Mouse (Mus musculus): ENCODE data around the gene Fgfr2. TPM values are rescaled to one million over a fixed set of nuclear protein-coding genes. Genes with fewer than 3 reads are reported as not detected.
"Not testable (repeated sequence)": the region's sequence is repeated elsewhere in the genome, so short reads cannot be mapped to it uniquely, and the experiment has no call there.

The Fgfr2 gene
- polyA plus RNA-seq, 1 experiment from 2014 or later, result 137 TPM

DNA sequence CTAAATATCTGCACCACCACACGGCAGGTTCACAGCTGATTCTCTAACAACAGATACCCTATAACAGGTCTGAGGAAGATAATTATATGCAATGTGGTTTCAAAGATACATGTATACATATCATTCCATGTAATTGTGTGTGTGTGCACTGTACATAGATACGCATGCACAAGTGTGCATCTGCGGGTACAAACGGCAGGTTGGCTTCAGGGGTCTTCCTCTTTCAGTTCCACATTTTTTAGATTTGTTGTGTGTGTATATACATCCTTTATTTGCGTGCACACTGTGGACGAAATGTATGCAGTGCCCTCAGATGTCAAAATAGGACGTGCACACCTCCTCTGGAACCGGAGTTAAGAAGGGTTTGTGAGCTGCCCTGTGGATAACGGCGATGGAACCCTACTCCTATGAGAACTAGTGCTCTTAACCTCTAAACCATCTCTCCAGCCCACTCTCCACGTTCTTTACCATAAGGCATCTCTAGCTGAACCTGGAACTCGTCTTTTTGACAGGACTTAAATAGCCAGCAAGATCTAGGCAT lies 2575.4 kb downstream of the Fgfr2 start:
- no peaks in the 10 kb centered on the region for H3K9me3 ChIP-seq (replicated peaks)
- no peak for ATAC-seq (ENCODE audit: insufficient number of reproducible peaks, low FRiP score, low TSS enrichment, low read depth)
- H3K4me1 ChIP-seq, result peaks cover 23% of the 10 kb centered on the region
- 82% methylated on average over 12 of the region's 12 CpGs for WGBS
- peak overlapping the region; percentile 98 for H3K4me3 ChIP-seq (replicated peaks)
- no peaks in the 10 kb centered on the region for H3K27me3 ChIP-seq
- H3K9ac ChIP-seq, result no peak overlapping the region
- H3K4me2 ChIP-seq (replicated peaks), result no peak overlapping the region
- peaks cover 24% of the 10 kb centered on the region for H3K36me3 ChIP-seq
- peak overlapping the region; percentile 99; the same call in 1 of the 2 replicates for H3K27ac ChIP-seq (replicated peaks)

DNA sequence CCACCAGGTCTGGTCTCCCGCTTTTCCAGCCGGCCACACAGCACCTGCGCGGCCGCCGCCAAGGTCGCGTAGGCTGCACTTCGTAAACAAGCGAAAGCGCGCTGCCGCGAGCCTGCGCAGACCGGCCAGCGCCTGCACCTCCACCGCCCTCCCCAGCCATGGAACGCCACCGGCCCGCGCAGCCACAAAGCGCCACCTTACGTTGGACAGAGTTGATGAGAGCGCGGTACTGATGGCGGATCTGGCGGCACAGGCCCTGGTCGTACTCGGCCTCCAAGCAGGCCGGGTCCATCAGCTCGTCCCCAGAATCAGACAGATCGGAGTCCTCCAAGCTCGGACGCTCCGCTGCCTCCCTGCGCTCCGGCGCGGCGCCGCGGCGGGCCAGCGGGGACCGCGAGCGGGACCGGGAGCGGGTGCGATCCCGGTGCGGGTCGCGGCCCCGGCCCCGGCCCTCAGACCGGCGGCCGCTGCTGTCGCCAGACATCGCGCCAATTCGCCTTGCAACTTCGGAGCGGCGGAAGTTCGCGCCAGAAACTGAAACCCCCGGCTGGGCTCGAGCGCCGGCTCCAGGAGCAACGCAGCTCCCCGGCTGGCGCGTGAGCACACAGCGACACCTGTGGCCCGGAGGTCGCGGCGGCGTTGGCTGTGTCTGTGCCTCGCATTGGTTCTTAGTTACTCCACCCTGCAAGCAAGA lies 2576.2 kb downstream of the Fgfr2 start:
- Histone ChIP-seq H3K9me3 (replicated peaks) (no peaks in the 10 kb centered on the region), H3K36me3 (peaks cover 32% of the 10 kb centered on the region), H3K9ac (peak overlapping the region; percentile 98), H3K4me1 (peaks cover 21% of the 10 kb centered on the region), H3K27me3 (no peaks in the 10 kb centered on the region), H3K4me3 (replicated peaks) (peak overlapping the region; percentile 98), H3K4me2 (replicated peaks) (peak overlapping the region; percentile 78), H3K27ac (replicated peaks) (peak overlapping the region; percentile 99)
- ATAC-seq (ENCODE audit: insufficient number of reproducible peaks, low FRiP score, low TSS enrichment, low read depth), result peak; percentile 92
- under 1% methylated on average over 84 of the region's 84 CpGs for WGBS

DNA sequence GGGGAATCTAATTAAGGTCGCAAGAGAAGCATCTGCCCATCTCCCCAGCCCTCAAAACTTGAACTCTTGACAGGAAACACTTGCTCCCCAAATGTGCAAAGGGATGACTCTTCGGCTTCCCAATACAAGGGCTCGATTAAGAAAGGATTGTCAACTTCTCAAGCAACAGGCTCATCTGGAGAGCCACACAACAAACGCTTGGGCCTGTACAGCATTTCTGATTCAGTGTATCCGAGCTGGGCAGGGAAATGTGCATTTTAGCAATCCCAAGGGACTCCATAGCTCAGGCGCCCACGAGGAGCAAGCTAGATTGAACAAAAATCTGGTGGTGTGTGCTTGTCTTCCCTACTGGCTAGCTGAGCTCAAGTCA lies 2576.7 kb downstream of the Fgfr2 start:
- Histone ChIP-seq H3K4me1 (peaks cover 21% of the 10 kb centered on the region), H3K4me2 (replicated peaks) (peak overlapping the region; percentile 78), H3K36me3 (peaks cover 37% of the 10 kb centered on the region), H3K27me3 (no peaks in the 10 kb centered on the region), H3K4me3 (replicated peaks) (peak overlapping the region; percentile 98), H3K9ac (peak overlapping the region; percentile 98), H3K27ac (replicated peaks) (peak overlapping the region; percentile 99), H3K9me3 (replicated peaks) (no peaks in the 10 kb centered on the region)
- 0 out of 2 replicates have a peak, but pooled peaks have one; percentile 4 for ATAC-seq (ENCODE audit: insufficient number of reproducible peaks, low FRiP score, low TSS enrichment, low read depth)
- 3% methylated on average over 7 of the region's 7 CpGs for whole genome bisulfite sequencing

DNA sequence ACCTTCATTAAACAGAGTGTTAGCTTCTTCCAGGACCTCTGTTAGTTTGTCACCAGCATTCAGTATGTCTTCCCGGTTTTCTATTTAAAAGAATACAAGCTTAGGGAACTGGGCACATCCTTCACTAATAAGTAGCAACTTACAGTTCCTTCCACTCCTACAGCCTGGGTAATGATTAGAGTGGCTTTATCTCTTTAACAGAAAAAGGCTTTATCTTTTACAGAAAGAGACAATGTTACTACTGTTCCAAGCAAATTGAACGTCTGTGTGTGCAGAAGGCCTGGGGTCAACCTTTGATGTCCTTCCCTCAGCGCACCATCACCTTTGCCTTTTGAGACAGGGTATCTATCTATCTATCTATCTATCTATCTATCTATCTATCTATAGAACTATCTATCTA lies 2577.3 kb downstream of the Fgfr2 start:
- no peak for ATAC-seq (ENCODE audit: insufficient number of reproducible peaks, low FRiP score, low TSS enrichment, low read depth)
- peak overlapping the region; percentile 98 for H3K9ac ChIP-seq
- H3K9me3 ChIP-seq (replicated peaks), result no peaks in the 10 kb centered on the region
- peak overlapping the region; percentile 99 for H3K27ac ChIP-seq (replicated peaks)
- peak overlapping the region; percentile 98 for H3K4me3 ChIP-seq (replicated peaks)
- peaks cover 21% of the 10 kb centered on the region for H3K4me1 ChIP-seq
- 41% methylated on average over 3 of the region's 3 CpGs for WGBS
- H3K4me2 ChIP-seq (replicated peaks), result peak overlapping the region; percentile 78
- peaks cover 41% of the 10 kb centered on the region for H3K36me3 ChIP-seq
- no peaks in the 10 kb centered on the region for H3K27me3 ChIP-seq

DNA sequence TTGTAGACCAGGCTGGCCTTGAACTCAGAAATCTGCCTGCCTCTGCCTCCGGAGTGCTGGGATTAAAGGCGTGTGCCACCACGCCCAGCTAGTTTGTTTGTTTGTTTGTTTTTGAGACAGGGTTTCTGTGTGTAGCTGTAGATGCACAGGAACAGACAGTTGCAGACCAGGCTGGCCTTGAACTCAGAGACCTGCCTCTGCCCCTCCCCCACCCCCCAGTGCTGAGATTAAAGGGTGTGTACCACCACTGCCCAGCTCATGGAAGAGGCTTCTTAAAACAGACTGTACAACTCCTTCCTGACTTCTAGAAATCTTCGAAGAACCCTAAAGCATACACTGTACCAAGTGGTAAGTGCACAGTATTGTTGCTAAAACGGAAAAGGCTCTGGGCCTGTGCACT lies 2577.7 kb downstream of the Fgfr2 start:
- Histone ChIP-seq H3K9me3 (replicated peaks) (no peaks in the 10 kb centered on the region), H3K9ac (no peak overlapping the region), H3K36me3 (peaks cover 43% of the 10 kb centered on the region), H3K4me3 (replicated peaks) (peak overlapping the region; percentile 98; the same call in 1 of the 2 replicates), H3K27ac (replicated peaks) (no peak overlapping the region), H3K4me1 (peaks cover 21% of the 10 kb centered on the region), H3K4me2 (replicated peaks) (peak overlapping the region; percentile 78), H3K27me3 (no peaks in the 10 kb centered on the region)
- ATAC-seq (ENCODE audit: insufficient number of reproducible peaks, low FRiP score, low TSS enrichment, low read depth), result no peak
- WGBS, result 91% methylated on average over 5 of the region's 5 CpGs

DNA sequence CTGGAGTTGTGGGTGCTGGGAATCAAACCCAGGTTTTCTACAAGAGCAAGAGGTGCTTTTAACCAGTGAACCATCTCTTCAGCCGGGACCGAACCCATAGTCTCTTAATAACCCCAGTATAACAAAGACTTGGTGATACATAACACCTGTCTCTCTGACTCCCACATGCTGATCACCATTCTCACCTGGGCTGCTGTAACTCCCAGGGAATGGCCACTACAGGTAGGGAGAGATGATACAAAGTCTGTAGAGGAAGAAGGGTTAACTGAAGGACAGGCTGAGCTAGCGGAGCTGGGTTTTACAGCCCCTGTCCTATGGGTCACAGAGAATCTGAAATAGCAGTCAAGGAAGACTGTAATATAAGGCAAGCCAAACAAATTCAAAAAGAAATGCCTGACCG lies 2580.0 kb downstream of the Fgfr2 start:
- H3K4me3 ChIP-seq (replicated peaks), result no peak overlapping the region
- H3K27ac ChIP-seq (replicated peaks), result no peak overlapping the region
- H3K4me2 ChIP-seq (replicated peaks), result no peak overlapping the region
- H3K27me3 ChIP-seq, result no peaks in the 10 kb centered on the region
- H3K4me1 ChIP-seq, result peaks cover 21% of the 10 kb centered on the region
- no peak overlapping the region for H3K9ac ChIP-seq
- H3K36me3 ChIP-seq, result peaks cover 66% of the 10 kb centered on the region
- H3K9me3 ChIP-seq (replicated peaks), result no peaks in the 10 kb centered on the region
- 92% methylated on average over 4 of the region's 4 CpGs for WGBS
- ATAC-seq (ENCODE audit: insufficient number of reproducible peaks, low FRiP score, low TSS enrichment, low read depth), result no peak

DNA sequence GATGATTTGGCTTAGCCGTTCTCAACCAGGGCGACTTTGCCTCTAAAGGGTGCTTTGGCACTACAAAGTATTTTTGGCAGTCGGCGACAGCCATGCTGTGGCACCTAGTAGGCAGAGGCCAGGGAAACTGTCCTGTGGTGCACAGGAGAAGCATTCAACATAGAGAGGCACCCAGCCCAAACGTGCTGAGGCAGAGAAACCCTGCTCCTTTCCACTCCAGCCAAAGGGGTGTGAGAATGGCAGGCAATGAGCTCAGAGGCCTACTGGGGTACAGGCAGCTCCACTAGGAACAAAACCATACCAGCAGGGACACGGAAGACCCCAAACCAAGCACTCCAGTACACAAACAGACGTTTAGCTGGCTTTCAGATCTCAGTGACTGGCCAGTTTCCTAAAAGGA lies 2583.0 kb downstream of the Fgfr2 start:
- 91% methylated on average over 7 of the region's 7 CpGs for WGBS
- H3K9me3 ChIP-seq (replicated peaks), result no peaks in the 10 kb centered on the region
- H3K4me3 ChIP-seq (replicated peaks), result no peak overlapping the region
- H3K9ac ChIP-seq, result no peak overlapping the region
- H3K36me3 ChIP-seq, result peaks cover 93% of the 10 kb centered on the region
- no peaks in the 10 kb centered on the region for H3K27me3 ChIP-seq
- ATAC-seq (ENCODE audit: insufficient number of reproducible peaks, low FRiP score, low TSS enrichment, low read depth), result no peak
- 0 out of 2 replicates have a peak, but pooled peaks cover 6% of the 10 kb centered on the region for H3K4me1 ChIP-seq
- no peak overlapping the region for H3K27ac ChIP-seq (replicated peaks)
- no peak overlapping the region for H3K4me2 ChIP-seq (replicated peaks)

DNA sequence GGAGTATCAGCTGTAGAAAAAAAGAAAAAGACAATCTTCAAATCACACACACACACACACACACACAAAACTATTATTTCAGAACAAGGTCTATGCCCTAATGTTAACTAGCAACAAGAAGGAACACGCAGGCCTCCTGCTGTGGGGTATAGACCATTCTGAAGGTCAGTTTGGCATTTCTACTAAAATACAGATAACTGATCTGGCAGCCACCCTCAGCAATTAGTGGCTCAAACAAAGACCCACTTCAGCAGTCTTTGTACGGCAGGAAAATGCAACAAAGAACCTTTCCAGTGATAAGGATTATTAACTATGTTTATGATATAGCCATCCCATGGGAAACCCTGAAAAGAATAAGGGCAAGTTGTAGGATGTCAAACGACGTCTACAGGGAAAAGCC lies 2586.1 kb downstream of the Fgfr2 start:
- no peak overlapping the region for H3K4me3 ChIP-seq (replicated peaks)
- peaks cover 70% of the 10 kb centered on the region for H3K36me3 ChIP-seq
- no peaks in the 10 kb centered on the region for H3K4me1 ChIP-seq
- no peak overlapping the region for H3K9ac ChIP-seq
- no peak overlapping the region for H3K27ac ChIP-seq (replicated peaks)
- no peak for ATAC-seq (ENCODE audit: insufficient number of reproducible peaks, low FRiP score, low TSS enrichment, low read depth)
- 87% methylated on average over 4 of the region's 4 CpGs for WGBS
- no peak overlapping the region for H3K4me2 ChIP-seq (replicated peaks)
- no peaks in the 10 kb centered on the region for H3K27me3 ChIP-seq
- H3K9me3 ChIP-seq (replicated peaks), result no peaks in the 10 kb centered on the region

DNA sequence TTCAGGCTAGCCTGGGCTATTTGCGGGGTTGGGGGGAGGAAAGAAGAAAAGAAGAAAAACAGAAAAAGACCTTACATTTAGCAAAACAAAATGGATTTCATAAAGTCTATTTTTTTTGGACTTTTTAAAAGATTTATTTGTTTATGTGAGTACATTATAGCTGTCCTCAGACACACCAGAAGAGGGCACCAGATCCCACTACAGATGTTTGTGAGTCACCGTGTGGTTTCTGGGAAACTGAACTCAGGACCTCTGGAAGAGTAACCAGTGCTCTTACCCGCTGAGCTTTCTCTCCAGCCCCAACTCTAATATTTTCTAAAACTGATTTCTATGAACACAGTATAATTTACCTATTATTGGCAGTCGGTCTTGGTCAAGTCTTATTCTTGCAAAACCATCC lies 2588.0 kb downstream of the Fgfr2 start:
- Histone ChIP-seq H3K9ac (no peak overlapping the region), H3K9me3 (replicated peaks) (no peaks in the 10 kb centered on the region), H3K4me3 (replicated peaks) (no peak overlapping the region), H3K27ac (replicated peaks) (no peak overlapping the region), H3K4me2 (replicated peaks) (no peak overlapping the region), H3K36me3 (peaks cover 64% of the 10 kb centered on the region), H3K4me1 (no peaks in the 10 kb centered on the region), H3K27me3 (no peaks in the 10 kb centered on the region)
- ATAC-seq (ENCODE audit: insufficient number of reproducible peaks, low FRiP score, low TSS enrichment, low read depth), result no peak
- WGBS, result 79% methylated on average over 4 of the region's 4 CpGs

DNA sequence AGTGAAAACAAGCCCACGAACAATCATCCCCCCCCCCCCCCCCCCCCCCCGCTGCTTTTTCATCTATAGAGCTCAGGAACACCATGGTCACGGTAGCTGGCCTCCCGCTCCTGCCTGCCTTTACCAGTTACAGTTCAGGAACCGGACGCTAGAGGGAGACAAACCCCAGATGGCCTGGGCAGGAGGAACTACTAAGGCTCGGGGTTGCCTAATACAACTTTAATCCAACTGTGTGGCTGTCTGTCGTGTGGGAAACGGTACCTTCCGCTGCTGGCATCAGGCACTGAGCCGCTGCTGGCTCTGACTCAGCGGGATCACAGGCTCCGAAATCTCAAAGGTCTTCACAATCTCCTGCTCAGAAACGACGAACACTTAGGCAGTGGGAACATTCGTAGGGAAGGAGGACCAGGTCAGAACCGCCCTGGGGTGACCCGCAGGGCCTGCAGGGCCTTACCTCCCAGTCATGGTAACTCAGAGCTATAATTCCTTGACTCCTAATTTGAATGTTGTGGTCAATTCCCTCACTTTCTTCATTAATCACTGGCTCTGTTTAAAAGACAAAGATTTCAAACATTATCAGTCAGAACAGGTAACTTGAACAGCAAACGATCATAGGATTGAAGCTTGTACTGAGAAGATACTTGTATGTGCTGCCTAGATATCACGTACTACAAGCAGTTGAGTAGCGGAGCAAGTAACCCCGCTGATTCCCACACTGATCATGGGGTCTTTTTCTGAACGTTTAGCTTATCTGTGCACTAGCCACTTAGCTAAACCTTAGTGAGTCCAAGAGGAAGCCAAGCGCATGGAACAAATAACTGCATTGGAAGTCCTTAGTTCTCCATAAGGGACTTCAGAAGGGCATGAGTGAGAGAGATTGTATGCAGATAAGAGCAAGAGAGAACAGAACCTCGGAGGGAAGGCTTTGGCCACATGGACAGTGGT lies 2589.6 kb downstream of the Fgfr2 start:
- no peak overlapping the region for H3K4me3 ChIP-seq (replicated peaks)
- H3K27ac ChIP-seq (replicated peaks), result no peak overlapping the region
- no peak overlapping the region for H3K9ac ChIP-seq
- peaks cover 49% of the 10 kb centered on the region for H3K36me3 ChIP-seq
- H3K4me1 ChIP-seq, result no peaks in the 10 kb centered on the region
- H3K27me3 ChIP-seq, result no peaks in the 10 kb centered on the region
- no peak for ATAC-seq (ENCODE audit: insufficient number of reproducible peaks, low FRiP score, low TSS enrichment, low read depth)
- no peaks in the 10 kb centered on the region for H3K9me3 ChIP-seq (replicated peaks)
- H3K4me2 ChIP-seq (replicated peaks), result no peak overlapping the region
- WGBS, result 48% methylated on average over 23 of the region's 25 CpGs

DNA sequence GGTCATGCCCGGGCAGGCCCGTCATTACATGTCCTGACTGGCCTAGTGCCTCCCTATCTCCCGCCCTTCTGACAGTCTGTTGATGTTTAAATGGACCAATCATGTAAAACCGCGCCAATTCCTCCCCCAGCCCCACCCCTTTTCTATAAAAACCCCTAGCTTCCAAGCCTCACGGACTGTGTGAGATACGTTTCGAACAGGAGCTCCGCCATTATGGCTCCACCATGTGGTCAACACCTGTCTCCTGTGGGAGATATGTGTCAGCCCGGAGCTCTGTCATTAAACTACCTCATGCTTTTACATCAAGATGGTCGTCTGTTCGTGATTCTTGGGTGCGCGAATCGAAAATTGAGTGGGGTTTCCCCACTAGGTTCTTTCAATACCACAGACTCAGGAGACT lies 2592.0 kb downstream of the Fgfr2 start:
- H3K27me3 ChIP-seq; H3K9ac ChIP-seq; H3K9me3 ChIP-seq (replicated peaks); H3K4me3 ChIP-seq (replicated peaks); ATAC-seq (ENCODE audit: insufficient number of reproducible peaks, low FRiP score, low TSS enrichment, low read depth); H3K27ac ChIP-seq (replicated peaks); H3K4me2 ChIP-seq (replicated peaks); H3K4me1 ChIP-seq: not testable (repeated sequence)
- peaks cover 27% of the 10 kb centered on the region for H3K36me3 ChIP-seq
- WGBS, result 90% methylated on average over 15 of the region's 15 CpGs

Measured in embryonic facial prominence, embryonic 15.5 days (tissue).